Mouse (Mus musculus): ENCODE measurements around the gene Zcchc2.

The Zcchc2 gene

GRCm38 (mm10) chr1:106036861-106037599, 46.8 kb downstream of the Zcchc2 start:
- peak; percentile 91 for DNase-seq

- peak; percentile 85 for DNase-seq
Observed at GRCm38 (mm10) chr1:106039326-106039725, 49.1 kb downstream of the Zcchc2 start.

- peak; percentile 50 for DNase-seq
Observed at GRCm38 (mm10) chr1:106040271-106040670, 50.1 kb downstream of the Zcchc2 start.

GRCm38 (mm10) chr1:106042221-106042620, 52.0 kb downstream of the Zcchc2 start:
- DNase-seq: peak; percentile 79

GRCm38 (mm10) chr1:106043053-106043820, 53.0 kb downstream of the Zcchc2 start:
- DNase-seq: peak; percentile 97

- DNase-seq: peak; percentile 66
Observed at GRCm38 (mm10) chr1:106049036-106049435, 58.8 kb downstream of the Zcchc2 start.

GRCm38 (mm10) chr1:106054978-106055377, 64.8 kb downstream of the Zcchc2 start:
- no peak for DNase-seq

- peak; percentile 53 for DNase-seq
Observed at GRCm38 (mm10) chr1:106058355-106058754, 68.1 kb downstream of the Zcchc2 start.

GRCm38 (mm10) chr1:106059516-106060277, 69.5 kb downstream of the Zcchc2 start:
- peak; percentile 68 for DNase-seq

GRCm38 (mm10) chr1:106061185-106061910, 71.1 kb downstream of the Zcchc2 start:
- peak; percentile 39 for DNase-seq

GRCm38 (mm10) chr1:106062891-106063590, 72.8 kb downstream of the Zcchc2 start:
- peak; percentile 69 for DNase-seq

- DNase-seq: peak; percentile 86
Observed at GRCm38 (mm10) chr1:106063591-106064170, 73.5 kb downstream of the Zcchc2 start.

GRCm38 (mm10) chr1:106064291-106064690, 74.1 kb downstream of the Zcchc2 start:
- peak; percentile 64 for DNase-seq

- peak; percentile 65 for DNase-seq
Observed at GRCm38 (mm10) chr1:106064711-106065110, 74.5 kb downstream of the Zcchc2 start.

- DNase-seq: peak; percentile 90
Observed at GRCm38 (mm10) chr1:106065679-106066078, 75.5 kb downstream of the Zcchc2 start.

- peak; percentile 83 for DNase-seq
Observed at GRCm38 (mm10) chr1:106067306-106067705, 77.1 kb downstream of the Zcchc2 start.

GRCm38 (mm10) chr1:106069867-106070543, 79.8 kb downstream of the Zcchc2 start:
- peak; percentile 60 for DNase-seq

GRCm38 (mm10) chr1:106070814-106071213, 80.6 kb downstream of the Zcchc2 start:
- peak; percentile 79 for DNase-seq

GRCm38 (mm10) chr1:106071237-106072070, 81.2 kb downstream of the Zcchc2 start:
- DNase-seq: peak; percentile 92

GRCm38 (mm10) chr1:106072071-106072440, 81.8 kb downstream of the Zcchc2 start:
- peak; percentile 84 for DNase-seq
